ENCODE assay signal across 8 mouse cellular contexts in the genomic region with DNA sequence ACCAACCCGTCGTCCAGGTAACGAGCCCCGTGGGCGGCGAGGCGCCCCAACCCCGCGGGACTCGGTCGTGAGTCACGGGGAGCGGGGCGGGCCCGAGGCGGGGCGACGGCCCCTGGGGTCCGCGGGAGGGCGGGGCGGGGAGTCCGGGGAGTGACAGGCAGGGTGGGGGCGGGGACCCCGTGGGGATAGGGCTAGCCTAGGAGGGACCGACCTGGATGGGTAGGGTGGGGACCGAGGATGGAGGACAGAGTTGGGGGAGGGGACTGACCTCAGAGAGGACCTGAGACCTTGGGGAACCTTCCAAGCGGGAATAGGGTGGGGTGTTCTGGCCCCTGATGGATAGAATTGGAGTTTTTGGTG. TPM values are rescaled to one million over a fixed set of nuclear protein-coding genes. Genes with fewer than 3 reads are reported as not detected.
DNase-seq lines count a peak whose midpoint lies in the region; ATAC-seq and TF ChIP-seq lines count a peak whose summit lies in the region.

No protein-coding gene starts in this region.

- H3K27ac ChIP-seq in lung, embryonic 16.5 days (ENCODE audit: low read length) = no peak overlapping the region
- peak overlapping the region; percentile 53 for H3K27ac ChIP-seq in embryonic fibroblast, embryonic 13.5 days (ENCODE audit: insufficient read depth, low read length)
- peak overlapping the region; percentile 90 for H3K27ac ChIP-seq in limb, embryonic 10.5 days
- peak overlapping the region; percentile 72 for H3K27ac ChIP-seq in neural tube, embryonic 15.5 days (replicated peaks)

- peak overlapping the region; percentile 82 for H3K9ac ChIP-seq in lung, embryonic 16.5 days (ENCODE audit: low read length)
- H3K9ac ChIP-seq in neural tube, embryonic 15.5 days (replicated peaks) = peak overlapping the region; percentile 89

- H3K9me3 ChIP-seq in lung, embryonic 16.5 days (ENCODE audit: control insufficient read depth, low read length) = no peaks in the 10 kb centered on the region
- no peaks in the 10 kb centered on the region for H3K9me3 ChIP-seq in limb, embryonic 10.5 days (replicated peaks)
- no peaks in the 10 kb centered on the region for H3K9me3 ChIP-seq in neural tube, embryonic 15.5 days (replicated peaks)

- peaks cover 28% of the 10 kb centered on the region for H3K27me3 ChIP-seq in lung, embryonic 16.5 days (ENCODE audit: control insufficient read depth, insufficient read depth, low read depth, low read length)
- peaks cover 67% of the 10 kb centered on the region for H3K27me3 ChIP-seq in limb, embryonic 10.5 days (ENCODE audit: low read depth, poor library complexity, severe bottlenecking)
- peaks cover 2% of the 10 kb centered on the region; the same call in 1 of the 2 replicates for H3K27me3 ChIP-seq in neural tube, embryonic 15.5 days (replicated peaks)

- no peak for TF ChIP-seq POLR2A in embryonic fibroblast, embryonic 13.5 days (IDR thresholded peaks at IDR 0.05; ENCODE audit: low read depth, low read length)

- H3K4me2 ChIP-seq in lung, embryonic 16.5 days (ENCODE audit: low read depth, low read length) = peak overlapping the region; percentile 76
- H3K4me2 ChIP-seq in neural tube, embryonic 15.5 days = peak overlapping the region; percentile 77

- peak overlapping the region; percentile 75 for H3K4me3 ChIP-seq in lung, embryonic 16.5 days (ENCODE audit: low read length)
- peak overlapping the region; percentile 54 for H3K4me3 ChIP-seq in embryonic fibroblast, embryonic 13.5 days (ENCODE audit: insufficient read depth, low read length)
- peak overlapping the region; percentile 86 for H3K4me3 ChIP-seq in limb, embryonic 10.5 days
- H3K4me3 ChIP-seq in neural tube, embryonic 15.5 days (replicated peaks) = peak overlapping the region; percentile 75

- no peak for TF ChIP-seq CTCF in embryonic fibroblast, embryonic 13.5 days (IDR thresholded peaks at IDR 0.05; ENCODE audit: borderline replicate concordance, insufficient read depth, low read length)

- 2% methylated on average over 25 of the region's 28 CpGs for WGBS in lung, embryonic 16.5 days
- WGBS in limb, embryonic 10.5 days = under 1% methylated on average over 28 of the region's 28 CpGs
- under 1% methylated on average over 27 of the region's 28 CpGs for WGBS in neural tube, embryonic 15.5 days

- H3K36me3 ChIP-seq in lung, embryonic 16.5 days (ENCODE audit: control insufficient read depth, insufficient read depth, low read length) = no peaks in the 10 kb centered on the region
- H3K36me3 ChIP-seq in limb, embryonic 10.5 days = no peaks in the 10 kb centered on the region
- no peaks in the 10 kb centered on the region for H3K36me3 ChIP-seq in neural tube, embryonic 15.5 days

- ATAC-seq in lung, embryonic 16.5 days (ENCODE audit: low read depth) = peak; percentile 75
- ATAC-seq in neural tube, embryonic 15.5 days (ENCODE audit: low FRiP score) = peak; percentile 23

- H3K4me1 ChIP-seq in lung, embryonic 16.5 days (replicated peaks; ENCODE audit: control insufficient read depth, insufficient read depth, low read length) = peaks cover 6% of the 10 kb centered on the region
- H3K4me1 ChIP-seq in embryonic fibroblast, embryonic 13.5 days (ENCODE audit: control insufficient read depth, insufficient read depth, low read length) = no peaks in the 10 kb centered on the region
- H3K4me1 ChIP-seq in limb, embryonic 10.5 days = peaks cover 39% of the 10 kb centered on the region
- peaks cover 45% of the 10 kb centered on the region for H3K4me1 ChIP-seq in neural tube, embryonic 15.5 days

- DNase-seq in lung, postnatal 14 days = no peak
- DNase-seq in limb, embryonic 10.5 days (ENCODE audit: low spot score) = no peak
- DNase-seq in adrenal gland, adult 8-10 months = no peak
- DNase-seq in layer of hippocampus, adult 8-10 months (ENCODE audit: low spot score in 2 of 2) = no peak
- DNase-seq in adrenal gland, postnatal 4 days (ENCODE audit: low spot score in 2 of 2) = no peak

RNA-seq across cellular contexts. Expression of gene Zfr2, which starts 0.3 kb away (rescaled TPM):
- polyA plus RNA-seq in lung, embryonic 16.5 days (2015; fragmentation: Nextera tagmentation; extraction: Ambion mirVana) = 5.0 and 6.0 TPM in 2 replicates
- 3.1 and 4.1 TPM in 2 replicates for polyA plus RNA-seq in embryonic fibroblast, embryonic 13.5 days (2011; ENCODE audit: insufficient read length, low read depth, missing spikeins)
- 2.0 and 5.0 TPM in 2 replicates for polyA plus RNA-seq in limb, embryonic 10.5 days (2016; fragmentation: Nextera tagmentation; extraction: Ambion mirVana)
- polyA plus RNA-seq in neural tube, embryonic 15.5 days (2015; fragmentation: Nextera tagmentation; extraction: Ambion mirVana) = 27.1 and 31.9 TPM in 2 replicates
- total RNA-seq in adrenal gland, adult 8-10 months (2022) = 10 to 100 TPM; 27.6 to 35.6 (median 30.0) TPM
- 10 to 100 TPM; 59.3 to 81.0 (median 65.3) TPM for total RNA-seq in layer of hippocampus, adult 8-10 months (2022)
- total RNA-seq in adrenal gland, postnatal 4 days (2021) = 10 to 100 TPM; 20.9 to 21.7 TPM

RNA-seq across cellular contexts. Expression of gene Atcay, which starts 2.6 kb away (rescaled TPM):
- 0.36 and 0.39 TPM in 2 replicates for polyA plus RNA-seq in lung, embryonic 16.5 days (2015; fragmentation: Nextera tagmentation; extraction: Ambion mirVana)
- 0.47 and 0.67 TPM in 2 replicates for polyA plus RNA-seq in embryonic fibroblast, embryonic 13.5 days (2011; ENCODE audit: insufficient read length, low read depth, missing spikeins)
- 0.06 TPM in 1 of 2 replicates, not detected in the other for polyA plus RNA-seq in limb, embryonic 10.5 days (2016; fragmentation: Nextera tagmentation; extraction: Ambion mirVana)
- 64.8 and 91.1 TPM in 2 replicates for polyA plus RNA-seq in neural tube, embryonic 15.5 days (2015; fragmentation: Nextera tagmentation; extraction: Ambion mirVana)
- total RNA-seq in adrenal gland, adult 8-10 months (2022) = 1 to 10 TPM; 3.8 to 6.4 (median 4.4) TPM
- 100 to 1,000 TPM; 135 to 167 (median 145) TPM for total RNA-seq in layer of hippocampus, adult 8-10 months (2022)
- 1 to 10 TPM; 5.3 to 5.4 TPM for total RNA-seq in adrenal gland, postnatal 4 days (2021)

RNA-seq across cellular contexts. Expression of gene Matk, which starts 19.5 kb away (rescaled TPM):
- polyA plus RNA-seq in lung, embryonic 16.5 days (2015; fragmentation: Nextera tagmentation; extraction: Ambion mirVana) = 2.9 and 3.5 TPM in 2 replicates
- 0.90 and 1.2 TPM in 2 replicates for polyA plus RNA-seq in embryonic fibroblast, embryonic 13.5 days (2011; ENCODE audit: insufficient read length, low read depth, missing spikeins)
- polyA plus RNA-seq in limb, embryonic 10.5 days (2016; fragmentation: Nextera tagmentation; extraction: Ambion mirVana) = 2.1 and 3.0 TPM in 2 replicates
- polyA plus RNA-seq in neural tube, embryonic 15.5 days (2015; fragmentation: Nextera tagmentation; extraction: Ambion mirVana) = 37.1 and 48.3 TPM in 2 replicates
- total RNA-seq in adrenal gland, adult 8-10 months (2022) = 1 to 10 TPM in 3 of 4 experiments, under 1 TPM in 1; 0.67 to 2.1 (median 1.5) TPM
- total RNA-seq in layer of hippocampus, adult 8-10 months (2022) = 100 to 1,000 TPM; 208 to 230 (median 216) TPM
- 1 to 10 TPM; 2.9 to 3.0 TPM for total RNA-seq in adrenal gland, postnatal 4 days (2021)

RNA-seq across cellular contexts. Expression of gene Nmrk2, which starts 31.4 kb away (rescaled TPM):
- polyA plus RNA-seq in lung, embryonic 16.5 days (2015; fragmentation: Nextera tagmentation; extraction: Ambion mirVana) = 0.11 and 0.31 TPM in 2 replicates
- polyA plus RNA-seq in embryonic fibroblast, embryonic 13.5 days (2011; ENCODE audit: insufficient read length, low read depth, missing spikeins) = not detected in 2 replicates
- not detected in 2 replicates for polyA plus RNA-seq in limb, embryonic 10.5 days (2016; fragmentation: Nextera tagmentation; extraction: Ambion mirVana)
- polyA plus RNA-seq in neural tube, embryonic 15.5 days (2015; fragmentation: Nextera tagmentation; extraction: Ambion mirVana) = 0.17 and 0.26 TPM in 2 replicates
- total RNA-seq in adrenal gland, adult 8-10 months (2022) = not detected
- total RNA-seq in layer of hippocampus, adult 8-10 months (2022) = under 1 TPM in 1 of 4 experiments, not detected in 3; 0.57 TPM
- total RNA-seq in adrenal gland, postnatal 4 days (2021) = under 1 TPM in 1 of 2 experiments, not detected in 1; 0.20 TPM

RNA-seq across cellular contexts. Expression of gene Mrpl54, which starts 33.5 kb away (rescaled TPM):
- polyA plus RNA-seq in lung, embryonic 16.5 days (2015; fragmentation: Nextera tagmentation; extraction: Ambion mirVana) = 202 and 210 TPM in 2 replicates
- 52.9 and 53.7 TPM in 2 replicates for polyA plus RNA-seq in embryonic fibroblast, embryonic 13.5 days (2011; ENCODE audit: insufficient read length, low read depth, missing spikeins)
- polyA plus RNA-seq in limb, embryonic 10.5 days (2016; fragmentation: Nextera tagmentation; extraction: Ambion mirVana) = 234 and 258 TPM in 2 replicates
- 155 and 160 TPM in 2 replicates for polyA plus RNA-seq in neural tube, embryonic 15.5 days (2015; fragmentation: Nextera tagmentation; extraction: Ambion mirVana)
- total RNA-seq in adrenal gland, adult 8-10 months (2022) = 100 to 1,000 TPM; 100 to 139 (median 113) TPM
- total RNA-seq in layer of hippocampus, adult 8-10 months (2022) = 10 to 100 TPM; 32.5 to 49.5 (median 40.8) TPM
- total RNA-seq in adrenal gland, postnatal 4 days (2021) = 100 to 1,000 TPM; 107 to 108 TPM

Comparison
In these comparisons a context has a peak if more than half of its experiments do, and no peak if none do; other contexts are left out.
1. RNA of gene Atcay, which starts 2.6 kb away (polyA plus RNA-seq): 64.8 to 91.1 TPM in neural tube, embryonic 15.5 days; 0.47 to 0.67 TPM in embryonic fibroblast, embryonic 13.5 days, 0.36 to 0.39 TPM in lung, embryonic 16.5 days and 0.06 TPM in limb, embryonic 10.5 days; every median in the first group is over 10 times any median in the second.
2. Peak in every context shown above with its lines, with median percentiles within 50 percentile points of each other: H3K4me3 ChIP-seq.